Mouse (Mus musculus): ENCODE data around the gene Pfkp.
A peak's percentile ranks its signal among the peaks of the same experiment; 100 is the strongest.

DNA sequence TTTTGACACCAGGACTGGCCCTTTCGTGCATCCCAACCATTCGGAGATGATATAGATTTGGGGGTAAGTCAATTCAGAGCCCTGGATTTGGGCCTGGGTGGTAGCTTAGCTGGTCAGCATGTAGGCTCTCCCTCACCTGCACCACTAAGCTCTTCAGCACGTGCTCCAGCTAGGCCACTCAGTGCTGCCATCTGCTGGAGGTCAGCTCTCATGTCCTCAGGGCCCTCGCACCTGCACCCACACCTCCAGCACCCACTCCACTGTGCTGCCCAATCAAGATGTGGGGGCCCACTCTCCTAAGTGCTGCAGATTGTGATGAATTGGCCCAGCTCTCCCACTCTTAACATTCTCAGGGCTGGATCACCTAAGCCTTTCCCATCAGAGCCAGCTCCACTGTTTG lies 41.4 kb upstream of the Pfkp start:
- TF ChIP-seq POLR2A (IDR thresholded peaks at IDR 0.05; ENCODE audit: borderline replicate concordance, extremely low read depth, low read depth, low read length), result no peak
- TF ChIP-seq CTCF (IDR thresholded peaks at IDR 0.05; ENCODE audit: insufficient read depth, low read length), result peak; percentile 80
